Mouse (Mus musculus): ENCODE measurements at regions not wholly inside any gene's neighbourhood (a gene's known extent, or its start where the extent isn't known, plus 50 kb on each side); places are given as distances from the start of the nearest gene placed in this dataset.

- TF ChIP-seq CTCF (IDR thresholded peaks at IDR 0.05; ENCODE audit: control insufficient read depth, insufficient read depth, insufficient read length) (no peak), MYOG (IDR thresholded peaks at IDR 0.05; ENCODE audit: control insufficient read depth, extremely low read depth, insufficient read length) (no peak), USF1 (IDR thresholded peaks at IDR 0.05; ENCODE audit: low read depth) (no peak), MAX (IDR thresholded peaks at IDR 0.05) (no peak), CEBPB (IDR thresholded peaks at IDR 0.05; ENCODE audit: low read depth) (no peak)
Measured at GRCm38 (mm10) chr4:152806611-152807010, 328.9 kb upstream of the Kcnab2 start.

Measured in C2C12 (cell line).